Mouse (Mus musculus) midbrain, embryonic 11.5 days (tissue): ENCODE data around the gene Adamtsl4. TPM values are rescaled to one million over a fixed set of nuclear protein-coding genes. Genes with fewer than 3 reads are reported as not detected.
A peak's percentile ranks its signal among the peaks of the same experiment; 100 is the strongest.

Source experiments
- ATAC-seq: fragments of 200-750 bp; cut with Nextera tagmentation; 2 replicates; pipeline ENCODE4 v1.8.0; 2017; ENCODE audit warnings: moderate TSS enrichment, moderate library complexity; ENCODE audit not compliant: low FRiP score
- DNase-seq: peaks from one replicate; pipeline ENCODE4 v3.0.0; 2015; ENCODE audit warnings: low spot score; ENCODE audit errors: missing footprints
- H3K27ac ChIP-seq: fragments of 300-500 bp; sonication (generic); 2 replicates; pipeline ENCODE4 v1.5.1; 2014; ENCODE audit warnings: low read depth, low read length
- H3K27me3 ChIP-seq: fragments of 300-500 bp; sonication (generic); 2 replicates; pipeline ENCODE4 v1.6.1; 2014; ENCODE audit warnings: mild to moderate bottlenecking, low read length, moderate library complexity, mixed read lengths; ENCODE audit not compliant: control insufficient read depth, insufficient read depth
- H3K36me3 ChIP-seq: fragments of 300-500 bp; sonication (generic); 2 replicates; pipeline ENCODE4 v1.6.1; 2014; ENCODE audit warnings: mild to moderate bottlenecking, low read length, moderate library complexity, mixed read lengths; ENCODE audit not compliant: control insufficient read depth, insufficient read depth
- H3K4me1 ChIP-seq: fragments of 300-500 bp; sonication (generic); 2 replicates; pipeline ENCODE4 v1.6.1; 2014; ENCODE audit warnings: low read length; ENCODE audit not compliant: control insufficient read depth, insufficient read depth
- H3K4me2 ChIP-seq: fragments of 300-500 bp; sonication (generic); 2 replicates; pipeline ENCODE4 v1.6.1; 2014; ENCODE audit warnings: mild to moderate bottlenecking, moderate library complexity
- H3K4me3 ChIP-seq: fragments of 300-500 bp; sonication (generic); 2 replicates; pipeline ENCODE4 v1.5.1; 2014; ENCODE audit warnings: low read depth, low read length
- H3K9ac ChIP-seq: fragments of 300-500 bp; sonication (generic); 2 replicates; pipeline ENCODE4 v1.6.1; 2014; ENCODE audit warnings: low read length
- H3K9me3 ChIP-seq: fragments of 300-500 bp; sonication (generic); 2 replicates; pipeline ENCODE4 v1.6.1; 2016; ENCODE audit warnings: low read length; ENCODE audit not compliant: control insufficient read depth
- WGBS: fragments of 180-500 bp; shearing (Covaris S2); extraction: QIAGEN DNeasy Blood & Tissue Kit; methylation state at CpG from one replicate; pipeline ENCODE4 v1.1.7; 2014; 5-methylcytosine and 5-hydroxymethylcytosine counted together
- polyA plus RNA-seq: library from polyadenylated mRNA; unstranded; fragments of >200 nt; fragmentation: Nextera tagmentation; extraction: Ambion mirVana; gene quantifications from 2 replicates; pipeline ENCODE4 v1.2.1, GENCODE M21; 2014

Adamtsl4 gene
- polyA plus RNA-seq, 1 experiment from 2014 or later = 0.52 TPM

DNA sequence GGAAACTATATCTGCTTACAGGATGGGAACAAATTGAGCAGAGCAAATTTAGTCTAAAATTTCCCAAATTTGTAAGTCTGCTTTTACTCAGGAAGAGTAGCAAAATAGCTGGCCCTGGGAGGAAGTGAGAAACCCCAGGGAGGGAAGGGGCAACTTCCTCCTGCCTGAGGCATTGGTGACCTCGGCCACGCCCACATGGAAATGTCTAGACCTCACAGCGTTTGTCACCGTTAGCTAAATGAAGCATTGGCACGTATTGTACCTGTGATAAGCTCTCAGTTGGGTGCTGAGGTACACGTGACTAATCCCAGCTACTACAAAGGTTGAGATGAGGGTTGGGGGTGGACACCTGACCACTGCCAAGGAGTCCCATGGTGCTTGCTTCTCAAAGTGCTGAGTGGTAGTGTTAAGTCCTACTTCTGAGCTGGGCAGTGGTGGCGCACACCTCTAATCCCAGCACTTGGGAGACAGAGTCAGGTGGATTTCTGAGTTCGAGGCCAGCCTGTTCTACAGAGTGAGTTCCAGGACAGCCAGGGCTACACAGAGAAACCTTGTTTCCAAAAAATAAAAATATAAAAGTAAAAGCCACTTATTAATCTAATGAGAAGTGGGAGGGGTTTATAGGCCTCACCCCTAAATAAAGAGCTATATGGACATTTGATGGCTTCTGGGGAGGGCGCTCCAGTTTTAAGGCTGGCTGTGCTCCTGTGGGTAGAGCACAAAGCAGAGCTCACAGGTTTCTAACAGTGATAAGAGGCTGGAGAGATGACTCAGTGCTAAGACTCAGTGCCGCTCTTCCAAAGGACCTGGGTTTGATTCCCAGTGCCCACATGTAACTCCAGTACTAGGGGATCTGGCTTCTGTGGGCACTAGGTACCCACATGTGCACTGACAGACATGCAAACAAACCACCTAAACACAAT lies 42.1 kb downstream of the Adamtsl4 start:
- WGBS = 67% methylated on average over 10 of the region's 10 CpGs
- no peaks in the 10 kb centered on the region for H3K9me3 ChIP-seq

DNA sequence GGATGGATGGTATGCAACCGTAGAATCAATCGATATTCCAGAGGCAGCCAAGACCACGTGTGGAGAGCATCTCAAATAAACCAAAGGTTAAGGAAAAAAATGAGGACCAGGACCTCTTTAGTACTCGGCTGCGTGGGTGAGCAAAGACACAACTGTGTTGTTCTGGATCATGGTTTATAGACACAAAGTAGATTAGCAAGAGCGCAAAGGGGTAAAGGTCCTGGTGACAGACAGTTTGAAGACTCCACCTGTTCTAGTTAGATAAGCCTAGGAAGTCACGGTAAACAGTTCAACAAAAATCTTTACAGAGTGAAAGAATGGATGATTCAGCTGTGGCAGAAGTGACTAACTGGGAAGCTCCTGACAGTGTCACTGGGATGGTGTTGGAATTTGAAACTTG lies 44.6 kb downstream of the Adamtsl4 start:
- H3K27me3 ChIP-seq = no peaks in the 10 kb centered on the region
- H3K4me3 ChIP-seq = no peak overlapping the region
- H3K4me2 ChIP-seq = no peak overlapping the region
- 92% methylated on average over 7 of the region's 7 CpGs for WGBS
- no peaks in the 10 kb centered on the region for H3K4me1 ChIP-seq
- H3K36me3 ChIP-seq = no peaks in the 10 kb centered on the region
- H3K27ac ChIP-seq = no peak overlapping the region
- ATAC-seq (no peak), DNase-seq (no peak)
- H3K9ac ChIP-seq = no peak overlapping the region
- H3K9me3 ChIP-seq = no peaks in the 10 kb centered on the region

More for the DNA sequence above, 42.1 kb downstream of the Adamtsl4 start:
- no peak for DNase-seq
- Histone ChIP-seq H3K9ac (no peak overlapping the region), H3K4me1 (no peaks in the 10 kb centered on the region), H3K27ac (no peak overlapping the region), H3K36me3 (no peaks in the 10 kb centered on the region), H3K4me2 (no peak overlapping the region), H3K4me3 (no peak overlapping the region), H3K27me3 (no peaks in the 10 kb centered on the region)
- ATAC-seq = no peak

DNA sequence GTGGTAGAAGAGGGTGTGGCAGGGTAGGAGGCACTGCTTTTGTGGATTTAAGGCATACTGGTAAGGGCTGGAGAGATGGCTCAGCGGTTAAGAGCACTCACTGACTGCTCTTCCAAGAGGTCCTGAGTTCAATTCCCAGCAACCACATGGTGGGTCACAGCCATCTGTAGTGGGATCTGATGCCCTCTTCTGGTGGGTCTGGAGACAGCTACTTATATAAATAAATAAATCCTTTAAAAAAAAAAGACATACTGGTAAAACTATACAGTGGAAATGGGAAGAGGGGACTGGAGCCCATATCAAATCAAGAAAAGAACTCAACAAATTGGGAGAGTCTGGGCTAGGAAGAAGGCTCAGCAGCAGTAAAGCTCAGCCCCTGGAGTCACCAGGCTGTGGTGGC lies 48.0 kb downstream of the Adamtsl4 start:
- Histone ChIP-seq H3K4me3 (no peak overlapping the region), H3K4me1 (no peaks in the 10 kb centered on the region), H3K4me2 (no peak overlapping the region), H3K9me3 (no peaks in the 10 kb centered on the region), H3K27me3 (no peaks in the 10 kb centered on the region), H3K9ac (no peak overlapping the region), H3K36me3 (peaks cover 3% of the 10 kb centered on the region; the same call in 1 of the 2 replicates), H3K27ac (no peak overlapping the region)
- DNase-seq (no peak), ATAC-seq (no peak)
- 95% methylated on average over 1 of the region's 1 CpGs for WGBS

DNA sequence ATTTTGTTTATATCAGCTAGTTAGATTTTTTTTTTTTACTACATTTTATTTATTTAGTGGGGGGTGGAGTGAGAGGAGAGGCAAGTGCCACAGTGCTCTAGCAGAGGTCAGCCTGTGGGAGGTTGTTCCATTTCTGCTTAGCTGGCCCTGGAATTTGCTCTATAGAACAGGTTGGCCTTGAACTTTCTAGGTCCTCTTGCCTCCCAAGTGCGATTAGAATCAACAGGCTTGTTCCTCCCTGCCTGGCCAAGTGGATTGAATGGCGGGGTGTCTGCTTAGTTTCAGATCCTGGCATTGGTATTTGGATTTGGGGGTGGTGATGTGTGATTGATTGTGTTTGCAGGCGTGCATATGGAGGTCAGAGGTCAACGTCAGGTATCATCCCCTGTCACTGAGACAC lies 51.6 kb downstream of the Adamtsl4 start:
- Histone ChIP-seq H3K9ac (no peak overlapping the region), H3K27ac (no peak overlapping the region), H3K9me3 (no peaks in the 10 kb centered on the region), H3K4me1 (no peaks in the 10 kb centered on the region), H3K4me2 (no peak overlapping the region), H3K36me3 (peaks cover 10% of the 10 kb centered on the region; the same call in 1 of the 2 replicates), H3K4me3 (no peak overlapping the region), H3K27me3 (no peaks in the 10 kb centered on the region)
- no peak for ATAC-seq
- DNase-seq = no peak
- 93% methylated on average over 4 of the region's 4 CpGs for WGBS

DNA sequence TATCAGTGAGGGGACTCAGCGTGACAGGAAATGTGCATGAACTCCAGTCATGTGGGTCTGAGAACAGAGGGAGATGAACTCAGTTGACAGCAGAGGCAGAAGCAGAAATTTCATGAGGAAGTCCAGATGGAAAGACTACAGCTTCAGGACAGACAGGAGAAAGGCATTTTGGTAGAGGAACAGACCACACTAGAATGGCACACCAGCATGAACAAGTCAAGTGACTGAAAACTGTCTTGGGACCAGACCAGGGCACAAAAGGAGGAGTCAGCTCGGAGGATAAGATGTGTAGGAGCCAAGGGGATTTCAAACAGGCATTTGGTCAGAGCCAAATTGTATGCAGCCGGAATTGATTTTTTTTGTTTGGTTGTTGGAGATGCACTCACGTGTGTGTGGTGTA lies 52.1 kb downstream of the Adamtsl4 start:
- peaks cover 13% of the 10 kb centered on the region; the same call in 1 of the 2 replicates for H3K36me3 ChIP-seq
- WGBS = 76% methylated on average over 4 of the region's 4 CpGs

DNA sequence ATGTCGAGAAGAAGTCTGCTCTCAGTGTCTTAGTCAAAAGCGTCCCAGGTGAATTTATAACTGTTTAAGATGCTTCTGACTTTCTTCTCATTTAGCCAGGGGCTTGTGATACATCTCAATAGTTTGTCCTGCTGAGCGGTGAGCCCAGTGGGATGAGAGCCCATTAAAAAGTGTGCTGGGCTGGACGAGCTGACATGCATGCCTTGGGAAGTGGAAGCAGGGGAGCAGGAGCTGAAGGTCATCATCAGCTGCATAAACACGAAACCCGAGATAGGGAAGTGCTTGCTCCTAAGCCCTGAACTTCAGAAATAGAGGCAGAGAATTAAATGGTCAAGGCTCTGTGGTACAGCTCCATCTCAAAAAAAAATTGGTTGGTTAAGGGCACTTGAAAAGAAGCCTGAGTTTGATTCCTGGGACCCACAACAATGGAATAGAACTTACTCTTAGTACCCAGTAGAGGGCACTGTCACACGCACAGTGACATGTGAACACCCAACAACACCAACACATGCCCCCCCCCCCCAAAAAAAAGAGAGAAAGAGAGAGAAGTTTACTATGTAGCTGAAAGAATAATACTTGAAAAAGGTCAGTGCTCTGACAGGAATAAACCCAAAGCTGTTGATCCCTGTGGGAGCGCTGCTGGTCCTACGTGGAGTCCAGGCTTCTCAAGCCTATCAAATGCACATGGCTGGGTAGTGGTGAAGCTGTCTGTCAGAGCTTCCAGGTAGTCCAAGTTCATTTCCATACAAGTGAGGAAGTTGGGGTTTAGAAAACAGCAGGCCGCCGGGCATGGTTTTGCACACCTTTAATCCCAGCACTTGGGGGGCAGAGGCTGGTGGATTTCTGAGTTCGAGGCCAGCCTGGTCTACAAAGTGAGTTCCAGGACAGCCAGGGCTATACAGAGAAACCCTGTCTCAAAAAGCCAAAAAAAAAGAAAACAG lies 54.8 kb downstream of the Adamtsl4 start:
- Histone ChIP-seq H3K4me1 (no peaks in the 10 kb centered on the region), H3K27me3 (no peaks in the 10 kb centered on the region), H3K9ac (no peak overlapping the region), H3K27ac (no peak overlapping the region), H3K4me2 (no peak overlapping the region), H3K9me3 (no peaks in the 10 kb centered on the region), H3K4me3 (no peak overlapping the region), H3K36me3 (peaks cover 19% of the 10 kb centered on the region; the same call in 1 of the 2 replicates)
- ATAC-seq = no peak
- DNase-seq = peak; percentile 83
- WGBS = 84% methylated on average over 12 of the region's 12 CpGs

More for the DNA sequence above, 52.1 kb downstream of the Adamtsl4 start:
- Histone ChIP-seq H3K9ac (no peak overlapping the region), H3K27me3 (no peaks in the 10 kb centered on the region), H3K9me3 (no peaks in the 10 kb centered on the region), H3K27ac (no peak overlapping the region), H3K4me2 (no peak overlapping the region), H3K4me1 (no peaks in the 10 kb centered on the region), H3K4me3 (no peak overlapping the region)
- DNase-seq = no peak
- ATAC-seq = no peak

DNA sequence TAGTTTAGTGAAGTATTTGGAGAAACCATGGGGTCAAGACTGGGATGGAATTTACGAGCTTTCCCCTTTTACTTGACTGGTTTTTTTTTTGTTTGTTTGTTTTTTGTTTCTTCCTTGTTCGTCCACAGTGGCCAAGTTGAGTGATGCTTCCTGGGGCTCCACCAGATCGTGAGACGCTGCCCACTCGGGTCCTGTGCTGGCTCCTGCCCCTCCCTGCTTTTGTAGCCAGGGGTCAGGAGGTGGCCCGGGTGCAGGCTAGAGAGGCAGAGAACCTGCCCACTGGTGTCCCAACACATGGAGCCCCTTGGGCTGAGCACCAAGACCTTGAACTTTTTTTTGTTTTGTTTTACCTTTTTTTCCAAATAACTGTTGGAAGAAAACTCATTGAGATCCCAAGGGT lies 56.4 kb downstream of the Adamtsl4 start:
- 92% methylated on average over 6 of the region's 6 CpGs for WGBS
- no peak overlapping the region for H3K4me3 ChIP-seq
- no peak overlapping the region for H3K27ac ChIP-seq
- H3K36me3 ChIP-seq = peaks cover 26% of the 10 kb centered on the region; the same call in 1 of the 2 replicates
- DNase-seq (no peak), ATAC-seq (no peak)
- peaks cover under 1% of the 10 kb centered on the region; the same call in 1 of the 2 replicates for H3K4me1 ChIP-seq
- H3K9me3 ChIP-seq = no peaks in the 10 kb centered on the region
- no peaks in the 10 kb centered on the region for H3K27me3 ChIP-seq
- no peak overlapping the region for H3K4me2 ChIP-seq
- no peak overlapping the region for H3K9ac ChIP-seq

DNA sequence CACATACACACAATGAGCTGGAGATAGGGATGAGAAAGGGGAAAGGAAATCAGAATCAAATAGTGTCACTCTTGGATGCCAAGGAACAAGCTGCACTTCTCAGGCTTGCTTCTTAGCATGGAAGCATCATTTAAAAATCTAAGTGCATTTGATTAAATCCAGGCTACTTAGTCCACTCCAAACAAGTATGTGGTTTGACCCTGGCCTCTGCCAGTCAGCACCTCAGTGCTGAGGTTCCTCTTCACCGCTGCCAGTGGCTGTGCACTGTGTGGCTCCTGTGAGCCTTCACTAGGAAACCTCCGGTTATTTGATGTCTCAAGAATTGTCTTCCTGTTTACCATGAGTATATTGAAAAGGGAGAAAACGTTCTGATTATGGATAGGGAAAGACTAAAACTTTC lies 56.9 kb downstream of the Adamtsl4 start:
- no peaks in the 10 kb centered on the region for H3K9me3 ChIP-seq
- peaks cover 5% of the 10 kb centered on the region for H3K4me1 ChIP-seq
- H3K4me2 ChIP-seq = no peak overlapping the region
- WGBS = 81% methylated on average over 3 of the region's 3 CpGs
- peaks cover 27% of the 10 kb centered on the region; the same call in 1 of the 2 replicates for H3K36me3 ChIP-seq
- DNase-seq (peak; percentile 31), ATAC-seq (no peak)
- H3K4me3 ChIP-seq = no peak overlapping the region
- H3K27me3 ChIP-seq = no peaks in the 10 kb centered on the region
- H3K27ac ChIP-seq = no peak overlapping the region
- H3K9ac ChIP-seq = no peak overlapping the region
